Mouse (Mus musculus): Measurements from ENCODE around the gene Speg. TPM values are rescaled to one million over a fixed set of nuclear protein-coding genes. Genes with fewer than 3 reads are reported as not detected.

Gene Speg
- total RNA-seq, 2 experiments from 2014 or later, result 229 to 230 TPM

DNA sequence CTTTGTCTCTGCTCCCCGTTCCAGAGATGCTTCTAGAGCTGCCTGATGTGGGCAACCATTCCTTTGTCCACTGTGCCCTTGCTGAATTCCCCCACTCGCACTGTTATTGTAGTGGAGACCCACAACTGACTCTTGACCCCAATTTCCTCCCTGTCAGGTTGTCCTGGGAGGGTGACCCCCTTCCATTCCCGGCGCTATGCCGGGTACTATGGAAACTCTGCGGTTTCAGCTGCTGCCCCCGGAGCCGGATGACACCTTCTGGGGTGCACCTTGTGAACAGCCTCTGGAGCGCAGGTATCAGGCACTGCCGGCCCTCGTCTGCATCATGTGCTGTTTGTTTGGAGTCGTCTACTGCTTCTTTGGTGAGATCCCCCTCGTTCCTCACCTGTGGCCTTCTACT is 104.9 kb downstream of the Speg start:
- no peak for DNase-seq
- intact Hi-C loops (cut with DNase I), result no loop called here

DNA sequence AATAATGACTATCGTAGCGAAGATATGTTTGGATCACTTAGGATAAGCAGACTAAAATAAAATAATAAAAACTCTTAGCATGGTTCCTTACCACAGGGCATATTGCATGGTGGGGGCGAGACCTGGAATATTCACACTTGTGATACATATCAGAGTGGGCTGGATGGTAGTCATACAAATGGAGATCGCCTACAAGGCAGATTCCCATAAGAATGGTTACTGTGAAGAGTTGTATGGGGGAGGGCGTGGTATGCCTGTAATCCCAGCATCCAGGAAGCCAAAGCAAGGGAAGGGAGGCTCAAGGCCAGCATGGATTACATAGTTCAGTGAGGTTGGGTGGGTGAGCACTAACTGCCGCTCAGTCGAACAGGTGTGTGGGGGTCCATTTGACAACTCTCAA is 105.6 kb downstream of the Speg start:
- no peak for DNase-seq
- intact Hi-C loops (cut with DNase I), result no loop called here

Other genes starting within 250 kb of the Speg start
- gene Slc23a3, start 241.4 kb upstream of the Speg start, total RNA-seq (2021), result not detected
- gene Cnppd1, start 232.6 kb upstream of the Speg start, total RNA-seq (2021), result 10 to 100 TPM; 12.4 to 12.7 TPM
- gene Retreg2, start 232.5 kb upstream of the Speg start, total RNA-seq (2021), result 1 to 10 TPM; 6.5 to 8.0 TPM
- gene Zfand2b, start 206.7 kb upstream of the Speg start, total RNA-seq (2021), result 10 to 100 TPM; 16.3 to 16.7 TPM
- 10 to 100 TPM; 21.4 to 21.6 TPM for gene Abcb6, start 194.9 kb upstream of the Speg start, total RNA-seq (2021)
- gene Ankzf1, start 183.1 kb upstream of the Speg start, total RNA-seq (2021), result 1 to 10 TPM; 3.8 to 4.7 TPM
- 100 to 1,000 TPM in 1 of 2 experiments, 10 to 100 TPM in 1; 96.6 to 103 TPM for gene Atg9a, start 183.1 kb upstream of the Speg start, total RNA-seq (2021)
- gene Glb1l, start 164.5 kb upstream of the Speg start, total RNA-seq (2021), result 1 to 10 TPM; 2.3 to 3.0 TPM
- 10 to 100 TPM; 19.4 to 23.1 TPM for gene Stk16, start 164.5 kb upstream of the Speg start, total RNA-seq (2021)
- gene Tuba4a, start 155.4 kb upstream of the Speg start, total RNA-seq (2021), result 100 to 1,000 TPM; 921 to 954 TPM
- gene A630095N17Rik, start 143.2 kb upstream of the Speg start, total RNA-seq (2021), result not detected
- gene Dnajb2, start 138.9 kb upstream of the Speg start, total RNA-seq (2021), result 10 to 100 TPM; 63.1 to 67.1 TPM
- gene Ptprn, start 110.8 kb upstream of the Speg start, total RNA-seq (2021), result under 1 TPM in 1 of 2 experiments, not detected in 1; 0.10 TPM
- not detected for gene Resp18, start 96.9 kb upstream of the Speg start, total RNA-seq (2021)
- gene Dnpep, start 57.3 kb upstream of the Speg start, total RNA-seq (2021), result 10 to 100 TPM; 46.4 to 48.3 TPM
- 1,000 to 10,000 TPM; 1,843 to 1,948 TPM for gene Des, start 15.0 kb upstream of the Speg start, total RNA-seq (2021)
- 10 to 100 TPM; 35.4 to 35.5 TPM for gene Gmppa, start 60.6 kb downstream of the Speg start, total RNA-seq (2021)
- gene Asic4, start 75.1 kb downstream of the Speg start, total RNA-seq (2021), result not detected
- 1 to 10 TPM; 6.2 to 7.0 TPM for gene Chpf, start 104.0 kb downstream of the Speg start, total RNA-seq (2021)
- under 1 TPM; 0.12 to 0.26 TPM for gene Tmem198, start 104.2 kb downstream of the Speg start, total RNA-seq (2021)
- gene Obsl1, start 131.2 kb downstream of the Speg start, total RNA-seq (2021), result 10 to 100 TPM; 41.4 to 52.1 TPM
- 1 to 10 TPM; 2.5 to 5.8 TPM for gene Inha, start 131.8 kb downstream of the Speg start, total RNA-seq (2021)
- 1 to 10 TPM; 5.8 to 7.7 TPM for gene Stk11ip, start 146.2 kb downstream of the Speg start, total RNA-seq (2021)
- 1 to 10 TPM; 4.7 to 9.6 TPM for gene Slc4a3, start 171.0 kb downstream of the Speg start, total RNA-seq (2021)